Mouse (Mus musculus) lung, postnatal 14 days (tissue): Measurements from ENCODE around the gene Tlr9.

Experiments
- DNase-seq: peaks from one replicate; pipeline ENCODE4 v3.0.0; 2021

The Tlr9 gene

DNA sequence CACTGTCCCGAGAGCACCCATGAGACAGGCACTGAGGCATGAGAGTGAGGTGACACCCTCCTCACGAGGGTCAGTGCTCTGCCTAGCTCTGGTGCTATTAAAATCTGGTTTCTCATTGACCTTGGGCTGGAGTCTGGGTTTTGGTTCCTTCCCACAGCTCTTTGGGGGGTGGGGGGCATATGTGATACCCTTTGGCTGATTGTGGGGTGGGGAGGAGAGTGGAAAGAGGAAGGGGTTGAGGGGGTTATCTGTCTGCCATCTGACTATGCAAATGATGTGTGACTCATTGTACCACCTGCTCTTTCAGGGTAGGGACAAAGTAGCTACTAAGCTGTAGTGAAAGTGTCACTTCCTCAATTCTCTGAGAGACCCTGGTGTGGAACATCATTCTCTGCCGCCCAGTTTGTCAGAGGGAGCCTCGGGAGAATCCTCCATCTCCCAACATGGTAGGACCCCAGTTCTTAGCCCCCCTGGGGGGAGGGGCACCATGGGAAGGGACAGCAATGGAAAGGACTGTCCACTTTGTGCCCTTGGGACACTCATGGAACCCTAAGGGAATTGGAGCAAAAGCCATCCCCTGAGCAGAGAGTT is at the start of gene Tlr9:
Gene Tlr9, plus strand, starts transcription at position 338 of the 591 bp plus-strand sequence.
- DNase-seq = no peak

DNA sequence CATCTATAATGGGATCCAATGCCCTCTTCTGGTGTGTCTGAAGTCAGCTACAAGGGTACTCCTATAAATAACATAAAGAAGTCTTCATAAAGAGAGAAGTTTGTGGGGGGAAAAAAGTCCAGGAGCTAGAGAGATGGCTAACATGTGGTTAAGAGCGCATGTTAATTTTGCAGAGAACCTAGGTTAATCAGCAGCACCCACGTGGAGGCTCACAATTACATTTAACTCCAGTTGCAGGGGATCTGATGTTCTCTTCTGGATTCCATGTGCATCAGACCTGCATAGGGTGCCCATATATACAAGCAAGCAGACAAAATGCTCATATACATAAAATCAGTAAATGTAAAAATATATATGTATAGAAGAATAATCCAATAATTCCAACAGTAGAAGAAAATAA is 49.0 kb upstream of the Tlr9 start:
- DNase-seq = no peak

DNA sequence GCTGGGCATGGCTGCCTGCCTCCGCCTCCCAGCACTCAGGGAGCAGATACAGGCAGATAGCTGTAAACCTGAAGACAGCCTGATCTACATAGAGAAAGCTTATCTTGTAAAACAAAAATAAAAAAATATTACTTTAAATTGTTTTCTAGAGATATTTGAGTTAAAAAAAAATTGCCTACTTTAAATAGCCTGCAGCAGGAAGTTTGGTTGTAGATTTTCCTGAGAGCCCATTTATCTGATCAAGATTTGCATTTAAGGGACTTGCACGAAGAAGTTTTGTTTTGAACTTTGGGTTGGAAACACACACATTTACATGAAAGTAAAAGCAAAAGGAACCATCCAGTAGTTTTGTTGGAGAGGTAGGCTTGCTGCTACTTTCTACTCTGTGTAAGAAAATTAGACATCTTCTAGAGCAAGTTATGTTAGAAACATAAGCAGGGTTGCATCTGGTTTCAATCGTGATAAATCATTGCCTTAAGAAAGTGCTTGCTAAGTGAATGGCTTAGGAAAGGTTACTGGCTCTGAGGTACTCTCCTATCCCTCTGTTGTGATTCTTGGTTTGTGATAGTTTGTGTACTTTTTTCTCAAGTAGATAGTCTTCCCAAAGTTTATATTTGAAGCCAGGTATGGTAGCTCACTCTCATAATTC is 46.7 kb upstream of the Tlr9 start:
- DNase-seq = no peak

DNA sequence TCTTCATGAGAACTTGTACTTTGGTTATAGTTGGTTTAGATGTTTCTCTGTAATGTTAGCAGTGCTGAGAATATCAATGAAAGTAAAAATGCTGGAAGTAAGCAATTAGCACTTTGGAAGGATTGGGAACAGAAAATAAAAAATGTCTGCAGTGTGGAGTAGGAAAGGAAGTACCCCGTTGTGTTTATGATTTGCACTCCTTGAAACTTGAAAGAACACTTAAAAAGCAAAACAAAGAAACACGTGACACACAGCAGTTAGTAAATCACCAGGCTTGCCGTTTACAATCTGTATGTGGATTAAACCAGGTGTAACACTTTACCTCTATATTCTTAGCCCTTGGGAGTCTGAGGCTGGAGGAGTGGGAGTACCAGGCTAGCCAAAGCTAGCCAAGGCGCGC is 45.6 kb upstream of the Tlr9 start:
- DNase-seq = no peak

DNA sequence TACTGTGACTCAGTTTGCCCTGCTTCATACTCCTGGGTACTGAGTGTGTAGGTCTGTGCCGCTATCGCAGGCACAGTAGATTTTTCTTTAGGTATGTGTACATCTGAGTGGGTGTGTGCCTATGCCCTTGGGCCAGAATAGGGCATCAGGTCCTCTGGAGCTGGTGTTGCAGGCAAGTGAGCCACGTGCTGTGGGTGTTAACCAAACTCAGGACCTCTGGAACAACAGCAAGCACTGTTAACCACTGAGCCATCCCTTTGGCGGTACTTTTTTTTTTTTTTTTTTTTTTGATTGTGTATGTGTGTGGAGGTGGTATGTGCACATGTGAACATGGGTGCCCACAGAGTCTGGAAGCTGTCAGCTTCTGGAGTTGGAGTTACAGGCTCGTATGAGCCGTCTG is 44.6 kb upstream of the Tlr9 start:
- no peak for DNase-seq

DNA sequence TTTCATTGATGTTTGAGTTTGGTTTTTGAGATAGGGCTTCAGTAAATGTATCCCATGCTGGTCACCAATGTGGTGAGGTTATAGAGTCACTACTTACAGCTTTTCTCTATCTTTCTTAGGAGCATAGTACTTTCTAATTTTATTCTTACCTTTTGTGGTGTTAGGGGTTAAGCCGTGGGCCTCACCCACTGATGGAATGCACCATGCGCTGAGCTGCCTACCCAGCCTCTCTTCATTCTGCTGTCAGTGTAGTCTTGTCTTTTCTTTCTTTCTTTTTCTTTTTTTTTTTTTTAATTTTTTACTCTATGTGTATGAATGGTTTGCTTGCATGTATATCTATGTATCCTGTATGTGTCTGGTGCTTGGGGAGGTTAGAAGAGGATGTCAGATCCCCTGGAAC is 42.9 kb upstream of the Tlr9 start:
- DNase-seq = no peak

DNA sequence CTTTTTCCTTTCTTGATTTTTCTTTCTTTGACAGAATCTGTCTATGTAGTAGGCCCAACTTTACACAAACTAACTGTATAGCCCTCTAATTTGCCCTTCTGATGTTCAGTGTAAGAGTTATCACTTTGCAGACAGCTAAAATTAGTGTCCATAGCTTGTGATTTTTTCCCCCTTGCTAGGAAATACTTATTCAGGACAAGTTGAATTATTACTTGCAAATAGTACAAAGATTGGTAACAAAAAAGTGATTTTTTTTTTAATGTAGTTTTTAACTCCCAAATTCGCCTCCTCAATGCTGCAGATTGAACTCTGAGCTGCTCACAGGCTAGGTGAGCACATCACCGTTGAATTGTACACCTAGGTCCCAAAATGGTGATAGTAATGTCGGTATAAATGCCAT is 42.4 kb upstream of the Tlr9 start:
- DNase-seq = no peak

DNA sequence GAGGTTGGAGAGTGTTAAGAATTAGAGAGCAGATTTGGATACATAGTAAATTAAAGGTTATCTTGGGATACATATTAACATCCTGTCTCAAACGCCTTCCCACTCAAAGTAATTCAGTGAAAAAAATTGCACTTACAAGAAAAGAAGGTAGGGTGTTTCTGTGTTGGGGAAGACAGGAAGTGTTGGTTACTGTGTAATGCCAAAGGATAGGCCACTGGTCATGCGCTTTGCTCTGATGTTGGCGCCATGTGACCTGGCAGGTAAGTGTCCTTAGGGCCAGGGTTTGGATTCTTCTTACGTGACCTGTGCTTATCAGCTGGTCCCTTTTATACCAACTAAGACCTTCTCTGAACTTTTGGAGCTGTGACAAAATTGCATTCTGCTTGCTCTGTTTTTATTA is 40.3 kb upstream of the Tlr9 start:
- no peak for DNase-seq

DNA sequence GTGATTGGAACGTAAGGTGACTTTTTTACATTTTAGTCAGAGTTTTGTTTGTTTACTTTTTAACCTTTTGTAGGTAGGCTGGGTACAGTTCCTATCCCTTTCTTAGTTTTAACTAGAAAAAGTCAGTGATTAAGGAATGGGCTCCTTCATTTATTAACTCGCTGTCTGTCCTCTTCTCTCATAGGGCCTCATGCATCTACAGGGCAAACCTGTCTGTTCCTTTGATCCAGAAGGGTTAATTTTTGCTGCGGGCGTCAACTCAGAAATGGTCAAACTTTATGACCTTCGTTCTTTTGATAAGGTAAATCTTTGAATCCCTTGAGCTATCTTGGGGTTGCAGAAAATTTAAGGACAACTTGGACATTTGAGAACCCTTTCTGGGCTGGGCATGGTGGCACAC is 38.4 kb upstream of the Tlr9 start:
- no peak for DNase-seq

DNA sequence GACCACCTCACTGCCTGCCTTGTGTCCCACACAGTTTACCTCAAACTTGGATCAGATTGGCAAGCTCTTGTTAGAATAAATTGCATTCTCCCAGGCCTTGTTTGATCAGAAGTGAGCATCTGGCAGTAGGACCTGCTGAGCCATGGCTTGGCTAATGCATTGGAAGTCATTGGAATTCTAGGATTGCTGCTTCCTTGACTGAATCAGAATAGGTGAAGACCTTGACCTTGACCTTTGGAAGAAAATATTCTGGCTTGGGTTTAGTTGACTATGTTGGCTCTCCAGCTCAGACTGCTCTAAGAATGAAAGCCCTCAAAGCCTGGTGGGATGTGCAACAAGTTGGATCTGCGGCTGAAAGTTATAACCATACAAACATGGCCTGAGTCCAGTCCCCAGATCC is 31.0 kb upstream of the Tlr9 start:
- DNase-seq = no peak

DNA sequence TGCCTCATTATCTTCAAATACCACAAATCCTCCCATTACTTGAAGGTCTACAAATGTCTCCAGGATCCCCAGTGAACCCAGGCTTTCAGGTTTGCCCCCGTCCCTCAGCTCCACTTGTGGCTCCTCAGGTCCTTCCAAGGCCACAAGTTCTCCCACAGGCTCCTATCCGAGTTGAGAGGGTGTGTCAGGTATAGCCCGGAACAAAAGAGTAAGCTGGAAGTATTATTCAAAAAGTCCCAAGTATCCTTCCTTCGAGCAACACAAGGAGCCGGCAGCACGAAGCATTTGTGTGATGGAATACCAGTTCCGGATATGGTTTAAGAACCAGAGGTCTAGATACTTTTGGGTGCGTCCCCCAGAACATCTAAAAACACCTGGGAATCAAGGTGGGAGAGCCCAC is 30.4 kb upstream of the Tlr9 start:
- no peak for DNase-seq

DNA sequence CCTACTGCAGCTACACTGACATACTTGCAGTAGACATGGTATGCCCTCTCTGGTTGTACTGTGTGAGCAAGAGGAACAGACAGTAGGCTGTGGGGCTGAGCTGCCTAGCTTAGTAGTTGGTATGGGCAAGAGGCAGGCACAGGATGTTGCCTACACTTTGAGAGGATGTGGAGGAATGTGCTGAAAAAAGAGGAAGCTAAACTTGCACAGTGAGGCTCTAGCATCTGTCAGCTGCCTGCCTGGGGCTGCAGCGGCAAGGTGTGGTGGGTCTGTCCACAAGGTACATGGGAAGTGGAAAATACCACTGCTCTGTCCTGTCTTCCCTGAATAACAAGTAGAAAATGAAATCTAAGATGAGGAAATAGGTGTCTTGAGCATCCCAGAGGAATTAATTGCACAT is 29.4 kb upstream of the Tlr9 start:
- no peak for DNase-seq

DNA sequence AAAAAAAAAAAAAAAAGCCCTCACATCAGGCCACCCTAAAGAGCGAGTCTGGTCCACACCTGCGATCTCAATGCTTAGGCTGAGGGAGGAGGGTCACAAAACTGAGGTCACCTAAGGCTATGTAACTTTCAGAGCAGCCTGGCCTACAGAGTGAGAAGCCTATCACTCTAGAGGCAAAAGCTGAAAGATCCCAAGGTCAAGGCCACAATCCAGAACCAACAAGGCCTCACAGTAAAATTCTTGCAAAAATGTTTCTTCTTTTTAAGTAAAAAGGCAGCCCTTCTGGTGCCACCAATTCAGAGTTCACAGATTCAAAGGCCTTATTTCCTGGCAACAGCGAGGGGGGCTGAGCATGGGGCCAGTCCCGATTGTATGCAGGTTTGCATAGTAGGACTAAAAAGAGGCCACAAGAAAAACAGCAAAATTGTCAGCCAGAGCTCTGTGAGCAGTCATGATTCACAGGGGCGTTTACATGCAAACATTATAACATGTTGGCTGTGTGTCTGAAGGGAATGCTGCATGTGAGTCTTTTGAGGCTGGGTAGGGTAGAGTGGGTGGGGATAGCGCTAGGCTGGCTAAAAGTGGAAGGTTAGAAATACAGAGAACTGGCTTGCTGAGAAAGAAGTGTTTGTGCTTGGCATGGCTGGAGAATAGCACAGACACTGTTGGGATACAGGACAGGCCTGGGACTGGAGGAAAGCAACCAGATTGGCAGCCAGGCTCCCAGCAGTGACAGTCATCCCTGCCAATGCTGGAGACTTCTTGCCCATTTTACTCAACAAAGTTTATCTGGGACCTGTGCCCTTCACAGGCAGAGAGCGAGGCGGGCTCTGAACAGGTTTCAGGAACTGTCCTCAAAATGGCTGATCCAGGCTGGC is 28.2 kb upstream of the Tlr9 start:
- DNase-seq = no peak

DNA sequence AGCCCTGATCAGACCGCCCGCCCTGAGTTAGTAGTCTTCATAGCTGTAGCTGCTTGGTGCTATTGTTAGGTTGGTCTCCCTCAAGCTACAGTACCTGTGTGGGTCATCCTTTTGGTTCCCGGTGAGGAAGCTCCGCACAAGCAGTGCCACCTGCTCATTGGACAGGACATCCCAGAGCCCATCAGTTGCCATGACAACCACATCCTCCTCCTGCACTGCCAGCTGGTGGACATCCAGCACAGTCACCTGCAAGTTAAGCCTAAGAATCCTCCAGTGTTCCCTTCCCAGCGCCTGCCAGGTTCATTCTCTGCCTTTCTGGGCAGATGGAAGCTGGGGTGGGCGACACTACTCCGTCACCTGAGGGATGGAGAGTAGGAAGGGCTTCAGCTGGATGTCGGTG is 26.7 kb upstream of the Tlr9 start:
- no peak for DNase-seq

DNA sequence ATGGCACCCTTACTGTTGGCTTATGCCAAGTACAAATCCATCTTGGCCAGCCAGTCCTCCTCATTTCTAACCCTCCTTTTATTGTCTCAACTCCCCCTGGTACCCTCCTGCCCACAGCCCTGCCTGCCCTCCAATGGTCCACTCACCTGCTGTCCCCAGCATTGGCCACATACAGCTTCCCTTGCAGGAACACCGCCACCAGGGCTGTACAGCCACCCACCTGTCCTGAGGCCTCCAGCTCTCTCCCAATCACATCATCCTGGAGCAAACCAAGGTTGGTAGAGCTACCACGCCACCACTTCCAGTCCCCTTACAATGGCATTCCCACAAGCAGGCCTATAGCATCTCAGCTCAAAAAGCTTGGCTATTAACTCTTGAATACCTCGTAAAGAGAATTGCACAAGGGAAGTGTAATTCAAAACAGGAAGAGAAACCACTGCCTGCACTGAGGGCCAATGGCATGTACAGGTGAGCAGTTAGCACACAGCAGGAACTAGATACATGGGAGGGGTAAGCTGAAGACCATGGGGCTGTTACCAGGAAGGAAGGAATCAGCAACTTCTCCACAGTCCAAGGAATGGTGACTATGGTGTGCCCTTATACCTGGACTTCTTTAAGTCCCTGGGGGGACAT is 25.2 kb upstream of the Tlr9 start:
- no peak for DNase-seq

DNA sequence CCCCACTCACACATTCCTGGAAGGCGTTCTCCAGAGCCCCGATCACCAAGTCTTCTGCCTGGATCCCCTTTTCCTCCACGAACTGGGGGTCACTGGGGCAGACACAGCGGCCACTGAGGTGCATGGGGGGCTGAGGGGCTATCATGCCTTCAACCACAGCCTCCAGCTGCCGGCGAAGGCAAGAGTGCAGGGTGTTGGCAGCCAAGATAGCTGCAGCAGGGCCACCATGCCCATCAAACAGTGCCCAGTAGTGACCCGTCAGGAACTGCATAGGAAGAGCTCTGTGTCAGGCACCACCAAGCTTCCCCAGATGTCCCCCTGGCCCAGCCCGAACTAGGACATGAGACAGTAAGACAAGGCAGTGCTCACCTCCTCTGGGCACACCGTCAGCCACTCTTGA is 24.7 kb upstream of the Tlr9 start:
- DNase-seq = no peak

DNA sequence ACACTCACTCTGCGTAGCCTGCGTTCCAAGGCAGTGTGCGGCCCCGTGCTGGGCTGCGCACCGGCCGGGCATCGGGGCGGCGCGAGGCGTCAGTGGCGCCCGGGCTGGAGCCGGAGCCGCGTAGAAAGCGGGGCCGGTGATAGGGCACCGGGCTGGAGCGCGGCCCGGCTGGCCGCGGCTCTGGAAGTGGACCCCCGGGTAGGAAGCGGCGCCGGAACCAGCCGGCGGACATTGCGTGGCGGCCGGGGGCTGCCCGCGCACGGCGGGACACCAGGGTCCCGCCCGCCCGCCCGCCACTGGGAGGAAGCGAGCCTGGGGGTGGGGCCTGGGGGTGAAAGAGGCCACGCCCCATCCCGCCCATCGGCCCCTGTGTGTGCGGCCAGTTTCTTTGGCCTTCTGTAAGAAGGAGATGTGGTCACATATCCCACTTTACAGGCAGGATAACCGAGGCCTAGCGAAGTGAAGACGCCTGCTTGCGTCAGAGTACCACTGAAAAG is 23.4 kb upstream of the Tlr9 start:
- peak; percentile 87 for DNase-seq

DNA sequence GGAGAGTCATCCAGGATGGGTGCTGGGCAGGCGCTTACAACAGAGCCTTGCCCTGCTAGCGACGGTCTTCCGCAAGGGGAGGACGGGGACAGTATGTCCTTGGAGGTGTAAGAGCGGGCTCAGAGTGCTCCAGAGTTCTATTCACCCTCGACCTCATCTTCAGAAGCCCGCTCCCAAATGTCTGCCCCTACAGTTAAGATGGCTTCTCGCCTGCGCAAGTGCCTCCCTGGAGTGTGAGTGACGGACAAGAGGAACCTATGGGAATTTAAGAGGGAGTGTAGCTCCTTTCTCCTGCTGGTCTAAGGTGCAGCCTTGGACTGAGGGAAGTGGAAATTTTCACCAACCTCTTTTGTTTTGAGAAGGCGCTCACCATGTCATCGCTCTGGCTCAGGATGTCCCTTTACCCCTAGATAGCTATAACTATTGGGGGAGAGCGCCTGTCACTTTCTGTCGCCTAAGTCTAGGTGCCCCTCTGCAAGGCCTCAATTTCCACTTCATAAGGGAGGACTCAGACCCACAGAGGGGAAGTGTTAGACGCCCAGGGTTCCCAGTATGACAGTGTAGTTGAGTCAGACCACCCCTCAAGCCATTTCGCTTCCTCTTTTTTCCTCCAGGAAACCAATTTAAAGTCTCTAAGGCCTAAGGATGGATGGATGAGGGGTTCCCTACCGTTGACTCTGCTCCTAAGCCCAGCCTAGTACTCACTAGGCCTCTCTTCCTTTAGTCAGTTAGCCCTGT is 22.7 kb upstream of the Tlr9 start, which contains the start of gene Ppm1m:
Gene Ppm1m, minus strand, starts transcription at position 212 of the 738 bp plus-strand sequence.
- no peak for DNase-seq

DNA sequence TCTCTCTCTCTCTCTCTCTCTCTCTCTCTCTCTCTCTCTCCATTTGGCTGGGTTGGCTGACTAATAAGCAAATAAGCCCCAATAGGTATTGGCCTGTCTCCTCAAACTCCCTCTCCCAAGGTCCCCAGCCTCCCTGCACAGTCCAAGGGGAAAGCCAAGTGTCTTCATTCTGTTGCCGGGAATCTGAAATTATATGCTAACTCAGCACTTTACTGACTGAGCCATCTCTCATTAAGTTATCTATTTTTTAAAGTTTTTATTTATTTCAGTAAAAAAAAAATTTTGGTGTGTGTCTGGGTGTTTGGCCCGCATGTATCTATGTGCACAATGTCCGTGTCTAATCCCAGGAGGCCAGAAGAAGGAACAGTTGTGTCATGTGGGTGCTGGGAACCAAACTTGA is 20.5 kb upstream of the Tlr9 start:
- no peak for DNase-seq

DNA sequence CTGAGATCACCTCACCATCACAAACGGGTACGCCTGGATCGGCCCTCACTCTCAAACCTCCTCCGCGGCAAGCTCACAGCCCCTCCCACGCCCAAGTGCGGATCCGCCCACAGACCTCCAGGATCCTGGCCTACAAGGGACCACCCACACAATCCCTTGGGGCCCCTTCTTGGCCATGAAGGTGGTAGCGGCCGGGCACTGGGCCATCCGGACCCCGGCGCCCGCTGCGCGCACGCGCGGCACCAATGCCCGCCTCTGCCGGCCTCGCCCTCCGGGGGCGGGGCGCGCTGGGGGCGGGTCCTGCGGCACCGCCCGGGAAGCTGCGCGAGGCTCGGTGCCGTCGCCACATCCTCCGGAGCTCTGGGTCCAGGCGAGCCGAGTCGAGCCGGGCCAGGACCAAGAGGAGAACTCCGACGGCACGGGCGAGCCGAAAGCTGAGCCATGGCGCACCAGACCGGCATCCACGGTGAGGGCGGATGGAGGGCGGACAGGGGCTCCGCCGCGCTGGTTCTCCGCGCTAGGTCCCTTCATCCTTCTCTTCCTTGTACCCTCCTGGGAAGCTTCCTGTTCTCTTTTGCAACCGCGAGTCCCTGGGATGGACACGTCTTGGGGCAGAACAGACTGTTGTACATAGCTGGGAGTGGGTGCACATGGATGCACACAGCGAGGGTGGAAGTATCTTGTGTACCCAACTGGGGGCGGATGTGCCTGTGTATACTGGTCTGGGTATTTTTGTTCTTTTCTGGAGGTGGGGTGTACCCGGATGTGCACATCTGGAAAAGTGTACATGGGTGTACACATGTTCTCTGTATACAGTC is 19.4 kb upstream of the Tlr9 start, which contains the start of gene Twf2:
Gene Twf2, plus strand, starts transcription at position 290 of the 818 bp plus-strand sequence.
- DNase-seq = peak; percentile 89

DNA sequence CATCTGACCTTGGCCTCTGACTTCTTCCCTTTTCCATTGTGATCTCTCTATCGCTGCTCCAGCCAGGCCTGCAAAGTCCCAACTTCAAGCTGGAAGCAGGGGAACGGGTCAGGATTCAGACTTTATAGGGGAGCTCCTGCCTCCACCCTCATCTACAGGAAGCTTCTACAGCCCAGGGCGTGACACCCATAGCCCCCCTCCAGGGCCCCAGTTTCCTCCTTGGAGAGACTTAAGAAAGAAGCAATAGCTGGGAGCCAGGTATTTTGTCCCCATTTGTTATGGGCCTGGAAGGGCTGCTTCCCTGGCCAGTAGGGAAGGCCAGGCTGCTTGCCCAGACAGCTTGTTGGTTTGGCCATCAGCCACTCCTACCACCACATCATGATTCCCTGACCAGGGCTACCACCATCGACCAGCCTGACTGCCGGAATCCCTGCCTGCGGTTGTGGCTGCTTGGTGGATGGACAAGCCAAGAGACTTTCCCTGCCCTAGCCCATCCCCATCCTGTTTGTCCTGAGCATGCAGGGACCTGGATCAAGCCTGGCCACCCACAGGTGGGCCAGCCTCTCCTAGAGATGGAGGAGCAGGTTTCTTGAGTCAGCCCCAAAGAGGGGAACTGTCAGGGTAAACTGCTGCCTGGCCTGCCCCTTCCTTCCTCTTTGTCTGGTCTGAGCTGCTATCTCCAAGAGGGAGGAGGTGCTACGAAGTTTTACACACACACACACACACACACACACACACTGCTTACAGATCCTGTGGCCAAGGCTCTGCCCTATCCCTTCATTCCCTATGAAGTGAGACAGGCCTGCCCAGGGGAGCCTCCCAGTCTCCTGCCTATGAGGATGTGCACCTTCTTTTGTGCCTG is 18.2 kb upstream of the Tlr9 start:
- peak; percentile 30 for DNase-seq
